Mouse (Mus musculus) megakaryocyte, embryonic 14.5 days (primary cell): ENCODE measurements around the gene Cdh9.

Source experiments
- FLI1 ChIP-seq: IDR thresholded peaks from 2 replicates; pipeline ENCODE4 v1.6.1; 2012; ENCODE audit warnings: low read length, inconsistent platforms, mixed read lengths
- GATA1 ChIP-seq: IDR thresholded peaks from 3 replicates; pipeline ENCODE4 v1.6.1; 2012; ENCODE audit warnings: mixed read lengths, low read length, inconsistent platforms, borderline replicate concordance

- no peak for TF ChIP-seq GATA1
- TF ChIP-seq FLI1, result no peak
Observed at GRCm38 (mm10) chr15:16679096-16679495, 49.5 kb upstream of the Cdh9 start.
